Mouse (Mus musculus) embryonic fibroblast, embryonic 13.5 days (primary cell): Measurements from ENCODE around the gene Akt3. TPM values are rescaled to one million over a fixed set of nuclear protein-coding genes. Genes with fewer than 3 reads are reported as not detected.

Source experiments
- H3K27ac ChIP-seq: 2 replicates; pipeline ENCODE4 v1.5.1; 2012; ENCODE audit warnings: low read length, control low read depth, inconsistent platforms; ENCODE audit not compliant: insufficient read depth
- H3K4me1 ChIP-seq: 2 replicates; pipeline ENCODE4 v1.6.1; 2011; ENCODE audit warnings: low read length; ENCODE audit not compliant: control insufficient read depth, insufficient read depth
- H3K4me3 ChIP-seq: 2 replicates; pipeline ENCODE4 v1.5.1; 2011; ENCODE audit warnings: mild to moderate bottlenecking, control low read depth, low read length; ENCODE audit not compliant: insufficient read depth
- CTCF ChIP-seq: IDR thresholded peaks from 2 replicates; pipeline ENCODE4 v1.5.1; 2011; ENCODE audit warnings: mild to moderate bottlenecking, control low read depth, low read length, moderate library complexity, borderline replicate concordance; ENCODE audit not compliant: insufficient read depth
- POLR2A ChIP-seq: IDR thresholded peaks from 2 replicates; pipeline ENCODE4 v1.6.1; 2011; ENCODE audit warnings: low read depth, mild to moderate bottlenecking, control low read depth, low read length, moderate library complexity
- polyA plus RNA-seq: library from polyadenylated mRNA; stranded (reverse); fragments of >200 nt; gene quantifications from 2 replicates; pipeline ENCODE4 v1.2.4, GENCODE M21; 2011; ENCODE audit warnings: low read depth; ENCODE audit not compliant: missing spikeins, insufficient read length

The Akt3 gene
- polyA plus RNA-seq, 1 experiment: 44.7 TPM

DNA sequence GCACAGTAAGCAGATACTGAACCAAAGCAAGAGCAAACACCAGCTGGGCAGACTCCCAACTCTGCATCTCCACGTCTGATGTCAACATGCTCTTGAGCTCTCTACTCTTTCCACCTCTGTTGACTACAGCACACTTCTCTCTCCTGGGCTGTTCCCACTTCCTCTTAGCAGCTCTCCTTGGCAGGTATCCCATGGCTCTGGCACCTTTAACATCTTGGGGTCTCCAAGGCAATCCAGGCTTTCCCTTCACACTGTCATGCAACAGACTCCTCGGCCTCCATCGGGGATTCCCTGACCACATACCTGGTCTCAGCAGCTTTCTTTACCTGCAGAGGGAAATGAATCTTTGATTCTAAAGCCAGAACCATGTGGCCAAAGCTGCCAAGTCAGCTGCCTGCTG lies 250.6 kb downstream of the Akt3 start:
- no peak for TF ChIP-seq POLR2A
- TF ChIP-seq CTCF: no peak
- Histone ChIP-seq H3K4me3 (no peak overlapping the region), H3K4me1 (no peaks in the 10 kb centered on the region), H3K27ac (no peak overlapping the region)

DNA sequence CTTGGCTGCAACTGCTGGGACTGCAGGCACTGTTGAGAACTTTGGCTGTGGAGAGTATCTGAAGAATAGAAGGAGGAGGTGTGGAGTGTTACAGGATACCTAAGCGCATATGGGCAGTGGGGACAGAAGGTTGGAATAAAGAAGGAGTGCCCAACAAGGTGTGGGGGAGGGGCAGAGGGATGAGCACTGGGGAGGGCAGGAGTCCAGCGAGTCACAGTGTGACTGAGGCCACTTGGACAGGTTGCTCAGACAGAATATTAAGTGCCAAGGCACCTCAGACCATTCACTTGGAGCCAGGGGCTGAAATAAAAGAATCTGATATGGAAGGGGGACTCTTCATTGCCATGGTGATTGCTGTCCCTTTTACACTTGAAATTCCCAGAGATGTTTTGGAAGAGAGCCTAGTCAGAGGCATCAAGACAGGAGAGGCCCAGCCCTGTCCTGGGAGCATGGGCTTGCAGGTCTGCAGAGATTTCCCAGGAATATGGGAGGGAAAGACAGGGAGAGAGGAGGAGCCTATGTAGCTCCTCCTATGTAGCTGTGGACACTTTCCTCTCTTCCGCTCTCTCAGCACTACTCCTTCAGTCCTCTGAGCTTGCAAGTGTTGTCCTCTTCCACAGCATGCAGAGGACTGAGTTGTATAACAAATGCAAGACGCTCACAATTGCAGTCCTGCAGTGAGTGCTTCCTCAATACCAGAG lies 253.8 kb downstream of the Akt3 start:
- TF ChIP-seq CTCF (no peak), POLR2A (no peak)
- Histone ChIP-seq H3K27ac (no peak overlapping the region), H3K4me1 (no peaks in the 10 kb centered on the region), H3K4me3 (no peak overlapping the region)

DNA sequence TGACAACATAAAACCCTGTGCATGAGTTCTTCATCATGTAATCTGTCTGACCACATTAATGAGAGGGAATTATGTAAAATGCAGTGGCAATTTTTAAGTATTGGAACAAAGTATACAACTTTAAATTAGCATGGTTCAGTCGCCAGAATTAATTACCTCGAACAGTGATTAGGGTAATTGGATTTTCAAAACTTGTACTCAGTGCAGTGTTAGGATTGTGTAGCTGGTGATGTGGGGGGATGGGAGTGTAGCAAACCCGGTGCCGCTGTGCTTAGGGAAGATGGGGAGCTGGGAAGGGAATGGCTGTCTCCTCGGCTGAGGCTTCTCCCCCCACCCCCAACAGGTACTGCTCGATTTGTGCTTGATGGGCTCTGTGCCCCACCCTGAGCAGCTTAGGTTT lies 255.1 kb downstream of the Akt3 start:
- TF ChIP-seq CTCF (no peak), POLR2A (no peak)
- Histone ChIP-seq H3K4me3 (no peak overlapping the region), H3K27ac (no peak overlapping the region), H3K4me1 (no peaks in the 10 kb centered on the region)

DNA sequence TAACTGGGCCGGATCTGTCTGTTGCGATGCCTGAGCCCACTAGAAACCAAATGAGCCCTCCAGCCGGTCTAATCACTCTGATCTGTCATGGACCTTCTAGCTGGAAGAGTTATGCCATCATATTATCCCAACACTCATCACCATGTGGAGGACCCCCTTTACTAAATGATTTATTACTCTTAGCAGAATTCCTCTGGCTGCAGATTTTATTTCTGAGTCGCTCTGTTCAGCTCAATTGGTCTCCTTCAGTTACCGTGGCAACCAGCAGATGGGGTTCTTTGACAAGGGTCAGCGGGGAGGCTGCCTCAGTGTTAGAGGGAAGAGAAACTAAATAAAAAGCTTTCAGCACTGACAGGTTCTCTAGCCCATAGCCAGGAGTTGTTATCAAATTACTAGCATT lies 259.0 kb downstream of the Akt3 start:
- Histone ChIP-seq H3K4me1 (peaks cover 7% of the 10 kb centered on the region; the same call in 1 of the 2 replicates), H3K27ac (no peak overlapping the region), H3K4me3 (no peak overlapping the region)
- TF ChIP-seq CTCF: no peak
- TF ChIP-seq POLR2A: no peak

DNA sequence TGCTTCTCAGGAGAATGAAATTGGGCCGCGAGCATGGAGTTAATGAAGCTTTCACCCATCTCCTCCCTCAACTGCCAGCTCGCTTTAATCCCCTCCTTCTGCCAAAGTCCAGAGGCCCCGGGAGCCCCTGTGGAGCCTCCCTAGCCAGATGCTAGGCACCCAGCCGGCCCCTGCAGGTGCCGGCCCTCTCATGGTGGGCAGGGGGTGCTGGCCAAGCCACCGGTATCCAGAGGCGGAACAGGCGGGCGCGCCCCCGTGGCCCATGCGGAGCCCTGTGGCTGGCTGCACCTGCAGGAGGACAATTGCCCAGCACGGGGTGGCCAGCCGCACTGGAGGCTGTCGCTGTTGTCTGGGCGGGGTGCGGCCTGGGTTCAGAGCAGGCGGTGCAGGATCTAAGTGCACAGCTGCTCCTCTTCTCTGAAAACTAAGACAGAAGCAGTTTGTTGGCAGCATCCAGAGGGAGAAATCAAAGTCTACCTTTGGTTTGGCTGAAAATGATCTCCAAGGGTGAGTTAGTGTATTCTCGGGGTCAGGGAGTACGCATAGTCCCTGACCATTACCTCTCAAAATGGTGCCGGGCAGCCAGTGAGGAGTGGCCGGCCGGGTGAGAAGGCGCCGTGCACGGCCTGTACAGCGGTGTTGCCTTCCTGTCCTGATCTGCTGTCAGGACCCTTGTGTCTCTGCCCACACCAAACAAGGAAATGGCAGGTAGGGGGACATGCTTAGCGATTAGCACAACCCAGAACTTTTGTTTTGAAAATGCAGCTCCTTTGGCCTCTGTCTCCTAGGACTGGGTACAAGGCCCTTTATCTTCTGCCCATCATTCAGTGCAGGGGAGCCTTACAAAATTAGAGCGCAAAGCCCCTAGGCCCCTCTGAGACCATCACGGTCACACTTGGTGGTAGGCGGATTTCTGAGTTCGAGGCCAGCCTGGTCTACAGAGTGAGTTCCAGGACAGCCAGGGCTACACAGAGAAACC lies 260.0 kb downstream of the Akt3 start:
- Histone ChIP-seq H3K4me1 (peaks cover 7% of the 10 kb centered on the region; the same call in 1 of the 2 replicates), H3K27ac (no peak overlapping the region), H3K4me3 (no peak overlapping the region)
- TF ChIP-seq CTCF (no peak), POLR2A (no peak)

DNA sequence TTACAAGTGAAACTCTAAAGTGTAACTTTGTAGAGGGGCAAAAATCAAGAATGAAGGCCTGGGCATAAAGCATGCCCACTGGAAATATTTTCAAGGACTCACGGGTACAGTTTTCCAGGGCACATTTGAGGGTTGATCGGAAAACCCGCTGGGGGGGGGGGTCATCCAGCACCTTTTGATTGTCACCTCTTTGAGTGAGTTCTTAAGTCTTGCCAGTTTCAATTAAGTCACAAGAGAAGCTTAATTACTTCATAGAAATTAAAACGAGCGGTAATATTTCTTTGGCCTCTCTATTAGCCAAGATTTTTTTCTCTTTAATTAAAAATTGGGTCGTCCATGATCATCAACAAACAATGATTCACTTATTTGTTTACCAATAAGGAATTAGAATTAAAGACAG lies 260.7 kb downstream of the Akt3 start:
- H3K4me3 ChIP-seq: no peak overlapping the region
- no peak overlapping the region for H3K27ac ChIP-seq
- peaks cover 7% of the 10 kb centered on the region; the same call in 1 of the 2 replicates for H3K4me1 ChIP-seq
- no peak for TF ChIP-seq POLR2A

DNA sequence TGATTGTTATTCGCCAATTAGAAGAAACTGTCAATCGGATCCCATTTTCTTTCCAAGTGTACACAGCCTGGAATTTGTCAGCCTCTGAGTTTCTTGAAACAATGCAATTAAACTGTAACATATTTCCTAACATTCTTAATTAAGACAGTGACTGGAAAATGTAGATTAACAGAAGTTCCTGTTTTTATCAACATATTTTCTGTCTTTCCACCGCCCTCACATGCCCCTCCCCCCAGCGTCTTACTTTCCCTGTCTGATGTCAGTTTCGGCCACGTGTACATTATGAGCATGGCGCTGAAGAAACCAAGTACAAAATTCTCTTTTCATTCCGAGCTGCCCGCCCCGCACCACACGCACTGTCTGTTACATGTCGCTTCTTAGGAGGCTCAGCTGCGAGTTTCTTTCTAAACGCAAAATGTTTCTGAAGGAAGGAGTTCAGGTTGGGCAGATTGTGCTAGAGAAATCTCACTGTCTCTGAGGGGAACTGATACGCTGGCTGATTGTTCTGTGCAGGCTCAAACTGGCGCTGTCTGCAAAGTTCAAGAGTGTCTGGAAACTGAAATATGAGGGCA lies 261.3 kb downstream of the Akt3 start:
- Histone ChIP-seq H3K27ac (no peak overlapping the region), H3K4me1 (peaks cover 7% of the 10 kb centered on the region; the same call in 1 of the 2 replicates), H3K4me3 (no peak overlapping the region)
- TF ChIP-seq POLR2A: no peak
- no peak for TF ChIP-seq CTCF

DNA sequence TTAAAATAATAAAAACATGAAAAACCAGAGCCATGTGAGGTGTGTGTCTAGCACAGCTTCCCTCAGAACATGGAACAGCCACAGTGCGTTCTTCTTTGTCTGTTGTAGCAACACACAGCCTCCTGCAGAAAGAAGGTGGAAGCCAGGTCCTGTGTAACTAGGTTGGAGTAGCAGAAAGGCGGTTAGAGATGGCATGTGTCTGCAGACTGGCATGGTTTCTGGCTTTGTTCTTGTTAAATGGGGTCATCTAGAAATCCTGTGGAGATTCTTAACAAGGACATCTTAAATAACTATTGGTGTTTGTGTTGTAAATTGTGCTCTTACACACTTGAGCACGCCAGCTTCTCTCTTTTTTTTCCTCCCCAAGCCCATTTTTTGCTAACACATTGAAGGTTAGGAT lies 261.8 kb downstream of the Akt3 start:
- no peak overlapping the region for H3K4me3 ChIP-seq
- peaks cover 7% of the 10 kb centered on the region; the same call in 1 of the 2 replicates for H3K4me1 ChIP-seq
- H3K27ac ChIP-seq: no peak overlapping the region
- TF ChIP-seq POLR2A: no peak
- TF ChIP-seq CTCF: no peak

DNA sequence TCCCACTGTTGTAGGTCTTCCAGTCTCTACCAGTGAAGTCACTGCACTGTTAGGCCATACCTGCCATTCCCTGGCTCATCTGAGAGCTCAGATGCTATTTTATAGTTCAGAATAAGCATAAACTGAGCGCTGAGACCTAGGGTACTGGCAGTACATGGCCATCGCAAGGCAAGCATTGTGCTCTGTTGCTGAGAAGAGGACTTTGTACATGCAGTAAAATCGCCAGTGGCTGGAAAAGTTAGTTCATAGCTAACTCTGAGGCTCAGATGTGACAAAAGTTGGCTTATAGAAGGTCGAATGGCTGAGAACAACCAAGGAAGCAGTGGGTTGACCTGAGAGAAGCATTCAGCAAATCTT lies 262.6 kb downstream of the Akt3 start:
- Histone ChIP-seq H3K27ac (no peak overlapping the region), H3K4me3 (no peak overlapping the region), H3K4me1 (peaks cover 7% of the 10 kb centered on the region; the same call in 1 of the 2 replicates)
- TF ChIP-seq CTCF (no peak), POLR2A (no peak)
